Mouse (Mus musculus) left cerebral cortex, adult 8-10 months (tissue): Measurements from ENCODE around the gene S1pr4. TPM values are rescaled to one million over a fixed set of nuclear protein-coding genes. Genes with fewer than 3 reads are reported as not detected.

Experiments
- DNase-seq, 2 experiments: peaks; one replicate each; pipeline ENCODE4 v3.0.0; 2022; ENCODE audit warnings: low spot score in 2 of 2
- total RNA-seq, 4 experiments: library from RNA; stranded (reverse); gene quantifications; 2 replicates each; pipeline ENCODE4 v1.2.4; 2022

S1pr4 gene
- total RNA-seq, 4 experiments from 2014 or later: 0.41 to 1.2 (median 0.89) TPM

DNA sequence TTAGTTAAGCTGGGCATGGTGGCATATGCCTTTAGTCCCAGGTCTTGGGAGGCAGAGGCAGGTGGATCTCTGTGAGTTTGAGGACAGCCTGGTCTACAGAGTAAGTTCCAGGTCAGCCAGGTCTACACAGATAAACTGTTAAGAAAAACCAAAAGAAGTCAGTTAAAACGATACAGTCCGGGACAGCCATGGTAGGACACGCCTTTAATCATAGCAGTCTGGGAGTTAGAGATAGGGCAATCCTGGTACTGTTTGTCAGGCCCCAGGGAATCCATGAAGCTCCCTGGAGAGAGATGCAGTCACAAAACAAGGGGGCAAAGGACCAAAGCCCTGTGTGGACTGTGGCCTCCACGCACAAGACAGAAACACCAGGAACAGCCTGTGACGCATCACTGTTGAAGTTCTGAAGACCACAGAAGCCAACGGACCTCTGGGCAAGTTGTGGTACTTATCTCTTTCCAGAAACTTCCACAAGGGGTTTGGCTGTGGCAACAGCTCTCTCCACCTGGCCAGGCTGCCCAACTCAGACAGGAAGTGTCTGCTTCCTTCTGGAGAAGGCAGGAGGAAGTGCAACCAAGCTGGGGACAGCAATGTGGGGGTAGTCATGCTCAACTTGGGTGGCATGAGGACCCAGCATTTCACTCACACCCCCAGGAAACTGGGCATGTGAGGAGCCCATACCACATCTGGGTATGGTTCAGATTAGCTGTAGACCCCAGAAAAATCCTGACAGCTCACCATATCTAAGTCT, 19.5 kb upstream of the S1pr4 start:
- no peak for DNase-seq

GRCm38 (mm10) chr10:81518546-81518945, 18.6 kb upstream of the S1pr4 start:
- no peak for DNase-seq

DNA sequence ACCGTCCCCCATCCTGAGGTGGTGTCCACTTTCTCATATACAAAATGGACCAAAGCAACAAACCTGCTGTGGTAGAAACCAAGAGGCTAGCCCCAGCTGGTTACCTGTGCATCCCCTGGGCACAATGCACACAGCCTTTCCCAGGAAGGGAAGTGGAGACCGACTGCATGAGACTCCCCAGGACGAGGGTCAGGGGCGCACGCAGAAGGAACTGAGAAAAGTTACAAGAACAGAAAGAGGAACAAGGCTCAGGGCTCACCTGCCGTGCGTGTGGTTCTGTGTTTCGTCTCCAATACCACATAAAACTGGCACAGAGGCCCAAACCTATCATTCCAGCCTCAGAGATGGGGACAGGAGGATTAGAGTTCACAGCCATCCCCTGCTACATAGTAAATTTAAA, 17.3 kb upstream of the S1pr4 start:
- no peak for DNase-seq

- DNase-seq: no peak
These were observed 13.9 kb upstream of the S1pr4 start for GRCm38 (mm10) chr10:81513798-81514197.

- DNase-seq: no peak
These were observed 10.4 kb upstream of the S1pr4 start for GRCm38 (mm10) chr10:81510246-81510810.

DNA sequence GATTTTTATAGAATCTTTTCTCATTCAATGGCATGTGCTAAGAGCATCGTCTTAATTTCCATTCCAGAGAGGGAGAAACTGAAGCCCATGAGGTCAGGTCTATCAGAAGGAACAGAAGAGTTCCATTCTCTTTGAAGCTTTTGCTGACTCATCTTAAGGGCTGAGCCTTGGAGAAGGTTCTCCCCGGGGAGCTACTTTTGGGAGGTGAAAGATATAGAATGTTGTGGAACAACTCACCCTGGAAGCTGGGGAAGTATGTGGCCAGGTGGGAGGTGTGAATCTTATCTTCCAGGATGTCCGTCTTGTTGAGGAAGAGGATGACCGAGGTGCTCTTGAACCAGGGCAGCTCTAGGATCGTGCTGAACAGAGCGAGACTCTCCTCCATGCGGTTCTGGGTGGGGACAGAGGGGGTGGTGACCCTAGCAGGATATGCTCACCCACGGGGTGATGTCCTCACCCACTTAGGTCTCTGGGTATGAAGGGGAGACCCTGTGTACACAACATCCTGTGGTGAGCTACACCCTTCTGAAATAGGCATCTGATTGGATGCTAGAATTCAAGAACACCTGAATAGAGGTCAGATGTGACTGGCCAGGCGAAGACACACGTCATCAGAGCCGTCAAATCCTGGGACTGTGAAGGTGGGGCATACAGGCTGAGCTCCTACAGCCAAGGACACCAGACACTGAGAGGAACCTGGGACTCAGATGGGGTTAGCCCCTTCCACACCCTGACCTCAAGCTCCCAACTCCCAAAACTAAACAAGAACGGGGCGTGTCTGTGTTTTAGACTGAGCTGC, 8.0 kb upstream of the S1pr4 start:
- no peak for DNase-seq

DNA sequence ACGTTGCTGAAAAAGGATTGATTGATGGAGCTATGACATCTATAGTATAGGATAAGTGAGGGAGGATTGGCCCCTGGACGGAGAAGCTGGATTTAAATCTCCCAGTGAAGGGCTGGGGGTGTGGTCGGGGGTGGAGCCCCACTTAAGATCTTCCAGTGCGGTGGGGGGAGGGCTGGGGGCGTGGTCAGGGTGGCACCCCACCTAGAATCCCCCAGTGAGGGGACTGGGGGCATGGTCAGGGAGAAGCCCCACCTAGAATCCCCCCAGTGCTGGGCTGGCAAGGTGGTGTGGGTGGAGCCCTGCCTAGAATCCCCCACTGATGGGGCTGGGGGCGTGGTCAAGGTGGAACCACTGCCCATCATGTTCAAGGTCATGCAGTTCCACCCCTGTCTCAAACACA, 7.2 kb upstream of the S1pr4 start:
- no peak for DNase-seq

- DNase-seq: no peak
These were observed 5.2 kb upstream of the S1pr4 start for GRCm38 (mm10) chr10:81505016-81505664.

GRCm38 (mm10) chr10:81502658-81503057, 2.7 kb upstream of the S1pr4 start:
- DNase-seq: peak in 1 of 2 experiments; percentile 97

GRCm38 (mm10) chr10:81501863-81502262, 1.9 kb upstream of the S1pr4 start:
- DNase-seq: no peak

DNA sequence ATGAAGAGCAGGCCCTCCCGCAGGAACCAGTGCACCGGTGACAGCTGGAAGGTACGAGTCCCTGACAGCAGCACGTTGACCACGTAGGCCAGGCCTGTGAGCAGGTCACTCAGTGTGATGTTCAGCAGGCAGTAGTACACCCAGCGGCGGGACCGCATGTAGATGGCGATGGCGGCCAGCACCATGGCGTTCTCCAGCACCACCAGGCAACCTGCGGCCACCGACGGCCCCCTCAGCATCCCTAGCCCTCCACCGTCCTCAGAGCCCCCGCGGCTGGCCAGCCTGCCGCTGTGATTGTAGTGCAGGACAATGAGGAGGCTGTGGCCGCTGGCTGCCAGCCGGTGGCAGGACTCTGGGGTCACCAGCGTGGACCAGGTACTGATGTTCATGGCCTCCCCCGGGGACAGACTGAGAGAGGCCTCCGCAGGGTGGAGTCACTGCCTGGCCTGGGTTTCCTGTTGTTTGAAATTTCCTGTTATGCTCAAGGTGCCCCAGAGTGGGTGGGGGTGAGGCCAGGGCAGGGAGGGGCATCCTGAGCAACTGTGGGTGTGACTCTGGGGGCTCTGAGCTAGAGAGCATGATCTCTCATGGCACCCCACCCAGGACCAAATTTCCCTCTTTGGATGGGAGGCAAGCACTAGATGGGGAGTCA, 556 bp downstream of the S1pr4 start:
- DNase-seq: no peak

GRCm38 (mm10) chr10:81498316-81499249, 1.3 kb downstream of the S1pr4 start:
- DNase-seq: no peak

- DNase-seq: no peak
These were observed 2.3 kb downstream of the S1pr4 start for GRCm38 (mm10) chr10:81497401-81498270.

- no peak for DNase-seq
These were observed 3.0 kb downstream of the S1pr4 start for GRCm38 (mm10) chr10:81496969-81497368.

GRCm38 (mm10) chr10:81496264-81496901, 3.5 kb downstream of the S1pr4 start, which contains the start of gene Ncln:
Gene Ncln (minus strand): TSS chr10:81496392.
- peak; percentile 91 to 98 for DNase-seq

DNA sequence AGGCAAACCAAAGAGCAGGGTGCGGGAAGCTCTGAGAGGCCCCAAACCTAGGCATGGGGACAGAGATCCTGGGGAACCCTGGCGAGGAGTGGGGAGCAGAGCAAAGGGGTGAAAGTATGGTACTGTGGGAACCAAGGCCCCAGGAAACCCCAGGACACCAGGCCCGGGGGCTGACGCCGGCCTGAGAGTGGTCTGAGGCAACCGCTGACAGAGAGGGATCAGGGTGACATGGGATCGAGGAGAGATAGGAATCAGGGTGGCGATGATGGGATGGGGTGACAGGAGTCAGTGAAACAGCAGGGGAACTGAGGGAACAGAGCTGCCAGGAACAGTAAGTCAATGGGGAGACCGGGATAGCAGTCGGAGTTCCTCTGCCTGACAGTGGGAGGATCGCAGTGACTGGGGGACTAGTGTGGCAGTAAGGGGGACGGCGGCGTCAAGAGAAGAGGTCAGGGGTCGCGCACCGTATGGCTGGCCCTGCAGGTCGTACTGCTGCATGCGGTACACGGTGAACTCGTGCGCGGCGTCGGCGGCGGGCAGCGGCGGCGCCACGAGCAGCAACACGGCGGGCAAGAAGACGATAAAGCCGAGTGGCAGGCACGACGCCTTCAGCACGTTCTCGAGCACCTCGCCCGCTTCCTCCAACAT, 4.2 kb downstream of the S1pr4 start:
- DNase-seq: no peak

DNA sequence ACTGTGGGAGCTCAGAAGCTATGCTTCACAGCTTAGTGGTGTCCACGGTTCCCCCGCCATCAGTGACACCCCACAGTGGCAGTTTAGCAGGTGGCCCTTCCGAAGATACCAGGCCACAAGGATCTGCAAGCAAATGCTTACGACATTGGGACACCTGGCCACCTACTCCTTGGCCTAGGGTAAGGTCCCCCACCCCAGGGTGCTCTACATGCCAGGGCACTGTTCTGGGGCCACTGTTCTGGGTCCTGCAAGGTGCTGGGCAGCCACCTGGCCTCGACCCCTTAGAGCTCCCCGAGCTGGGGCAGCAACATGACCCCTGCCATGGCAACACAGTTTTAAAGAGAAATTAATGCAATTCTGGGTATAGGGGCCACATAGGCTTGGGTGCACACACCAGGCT, 4.8 kb downstream of the S1pr4 start:
- DNase-seq: no peak
